Mouse (Mus musculus): ENCODE data around the gene Bhlhe40.

Bhlhe40 gene

GRCm38 (mm10) chr6:108661890-108662289 is 1.5 kb downstream of the Bhlhe40 start:
- in situ Hi-C loops (cut with MboI; ENCODE audit: low pct_unique_long_range_greater_than_20kb in 1 of 2, low sequenced_read_pairs in 2 of 2, unreplicated experiment in 1 of 2): loop anchor here (10.0 kb wide), 2 partner anchors 207 to 217 kb away; no protein-coding TSS in a partner anchor

GRCm38 (mm10) chr6:108662314-108663240 is 2.1 kb downstream of the Bhlhe40 start:
- in situ Hi-C loops (cut with MboI; ENCODE audit: low pct_unique_long_range_greater_than_20kb in 1 of 2, low sequenced_read_pairs in 2 of 2, unreplicated experiment in 1 of 2): loop anchor here (10.0 kb wide), 2 partner anchors 208 to 218 kb away; no protein-coding TSS in a partner anchor

GRCm38 (mm10) chr6:108663241-108664194 is 3.1 kb downstream of the Bhlhe40 start:
- in situ Hi-C loops (cut with MboI; ENCODE audit: low pct_unique_long_range_greater_than_20kb in 1 of 2, low sequenced_read_pairs in 2 of 2, unreplicated experiment in 1 of 2): loop anchor here (10.0 kb wide), 2 partner anchors 209 to 219 kb away; no protein-coding TSS in a partner anchor

DNA sequence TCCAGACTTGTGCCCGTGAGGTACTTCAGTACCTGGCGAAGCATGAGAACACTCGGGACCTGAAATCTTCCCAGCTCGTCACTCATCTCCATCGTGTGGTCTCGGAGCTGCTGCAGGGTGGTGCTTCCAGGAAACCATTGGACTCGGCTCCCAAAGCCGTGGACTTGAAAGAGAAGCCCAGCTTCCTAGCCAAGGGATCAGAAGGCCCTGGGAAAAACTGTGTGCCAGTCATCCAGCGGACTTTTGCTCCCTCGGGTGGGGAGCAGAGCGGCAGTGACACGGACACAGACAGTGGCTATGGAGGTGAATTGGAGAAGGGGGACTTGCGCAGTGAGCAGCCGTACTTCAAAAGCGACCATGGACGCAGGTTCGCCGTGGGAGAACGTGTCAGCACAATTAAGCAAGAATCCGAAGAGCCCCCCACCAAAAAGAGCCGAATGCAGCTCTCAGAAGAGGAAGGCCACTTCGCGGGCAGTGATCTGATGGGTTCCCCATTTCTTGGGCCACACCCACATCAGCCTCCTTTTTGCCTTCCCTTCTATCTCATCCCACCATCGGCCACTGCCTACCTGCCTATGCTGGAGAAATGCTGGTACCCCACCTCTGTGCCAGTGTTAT is 4.2 kb downstream of the Bhlhe40 start:
- in situ Hi-C loops (cut with MboI; ENCODE audit: low pct_unique_long_range_greater_than_20kb in 1 of 2, low sequenced_read_pairs in 2 of 2, unreplicated experiment in 1 of 2): loop anchor here (5.0 to 10.0 kb wide), 3 partner anchors 38 to 220 kb away; no protein-coding TSS in a partner anchor

DNA sequence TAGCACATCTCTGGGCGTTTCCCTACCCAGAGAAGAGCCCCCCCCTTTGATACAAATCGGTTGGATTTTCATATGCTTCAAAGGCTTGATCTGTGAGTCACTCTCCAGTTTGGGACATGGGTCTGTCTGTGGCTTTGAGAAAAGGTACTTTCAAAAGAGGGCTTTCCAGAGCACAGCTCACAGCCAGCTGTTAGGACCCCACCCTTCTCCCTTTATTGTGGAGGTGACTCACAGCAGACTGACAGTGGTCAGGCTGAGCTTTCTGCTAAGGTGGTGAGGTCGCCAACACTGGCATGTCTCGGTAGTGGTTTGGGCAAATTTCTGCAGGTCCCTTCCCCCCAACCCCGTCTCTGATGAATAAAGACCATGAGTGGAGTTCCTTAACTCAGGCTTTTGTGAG is 5.2 kb downstream of the Bhlhe40 start:
- in situ Hi-C loops (cut with MboI; ENCODE audit: low pct_unique_long_range_greater_than_20kb in 1 of 2, low sequenced_read_pairs in 2 of 2, unreplicated experiment in 1 of 2): loop anchor here (5.0 to 10.0 kb wide), 3 partner anchors 37 to 221 kb away; no protein-coding TSS in a partner anchor

DNA sequence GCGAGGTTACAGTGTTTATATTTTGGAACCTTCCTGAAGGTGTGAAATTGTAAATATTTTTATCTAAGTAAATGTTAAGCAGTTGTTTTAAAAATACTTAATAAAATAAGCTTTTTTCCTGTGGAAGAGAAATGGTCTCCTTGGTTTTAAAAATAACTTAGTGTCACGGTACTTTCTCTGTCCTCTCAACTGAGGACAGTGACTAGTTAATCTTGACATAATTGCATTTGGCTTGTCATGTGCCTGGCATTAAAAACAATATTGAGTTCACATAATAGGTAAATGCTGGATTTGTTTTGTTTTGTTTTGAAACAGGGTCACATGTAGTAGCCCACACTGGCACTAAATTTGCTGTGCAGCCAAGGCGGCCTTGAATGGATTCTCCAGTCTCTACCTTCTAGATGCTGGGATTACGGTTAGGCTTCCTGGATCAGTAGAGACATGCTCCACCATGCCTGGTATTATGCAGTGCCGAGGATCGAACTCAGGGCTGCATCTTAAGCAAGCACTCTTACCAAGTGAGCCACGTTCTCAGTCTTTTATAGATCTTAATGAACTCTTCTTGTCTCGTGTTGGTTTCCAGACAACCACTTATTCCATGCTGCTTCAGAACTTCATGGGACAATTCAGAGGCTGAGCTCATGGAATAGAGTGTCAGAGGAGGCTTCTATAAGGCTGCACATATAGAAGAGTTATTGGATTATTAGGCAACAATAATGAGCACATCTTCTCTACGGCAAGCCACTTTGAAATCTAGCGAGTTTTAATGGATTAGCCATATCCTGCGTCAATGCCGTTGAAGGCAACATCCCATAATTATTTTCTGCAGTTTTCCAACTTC is 6.4 kb downstream of the Bhlhe40 start:
- in situ Hi-C loops (cut with MboI; ENCODE audit: low pct_unique_long_range_greater_than_20kb in 1 of 2, low sequenced_read_pairs in 2 of 2, unreplicated experiment in 1 of 2): loop anchor here (5.0 to 10.0 kb wide), 3 partner anchors 35 to 222 kb away; no protein-coding TSS in a partner anchor

DNA sequence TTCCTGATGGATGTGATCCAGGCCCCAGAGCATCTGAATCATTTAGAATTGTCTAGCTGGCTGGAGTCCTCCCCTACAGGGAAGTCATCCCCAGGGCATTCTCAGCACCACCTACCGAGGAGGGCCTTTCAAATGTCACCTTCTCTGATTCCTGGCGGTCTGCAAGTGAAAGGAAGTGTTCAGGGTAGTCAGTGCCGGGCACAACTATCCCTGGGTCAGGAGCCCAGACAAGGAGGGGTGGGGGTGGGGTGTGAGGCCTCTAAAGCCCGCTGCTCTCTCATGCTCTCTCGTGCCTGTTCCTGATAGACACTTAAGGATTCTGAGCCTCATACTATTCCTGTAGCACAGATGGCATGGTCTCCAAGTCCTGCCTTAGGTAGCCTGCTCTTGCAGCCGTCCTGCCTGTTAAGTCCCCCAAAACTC is 7.2 kb downstream of the Bhlhe40 start:
- in situ Hi-C loops (cut with MboI; ENCODE audit: low pct_unique_long_range_greater_than_20kb in 1 of 2, low sequenced_read_pairs in 2 of 2, unreplicated experiment in 1 of 2): loop anchor here (5.0 to 10.0 kb wide), 3 partner anchors 35 to 223 kb away; no protein-coding TSS in a partner anchor

DNA sequence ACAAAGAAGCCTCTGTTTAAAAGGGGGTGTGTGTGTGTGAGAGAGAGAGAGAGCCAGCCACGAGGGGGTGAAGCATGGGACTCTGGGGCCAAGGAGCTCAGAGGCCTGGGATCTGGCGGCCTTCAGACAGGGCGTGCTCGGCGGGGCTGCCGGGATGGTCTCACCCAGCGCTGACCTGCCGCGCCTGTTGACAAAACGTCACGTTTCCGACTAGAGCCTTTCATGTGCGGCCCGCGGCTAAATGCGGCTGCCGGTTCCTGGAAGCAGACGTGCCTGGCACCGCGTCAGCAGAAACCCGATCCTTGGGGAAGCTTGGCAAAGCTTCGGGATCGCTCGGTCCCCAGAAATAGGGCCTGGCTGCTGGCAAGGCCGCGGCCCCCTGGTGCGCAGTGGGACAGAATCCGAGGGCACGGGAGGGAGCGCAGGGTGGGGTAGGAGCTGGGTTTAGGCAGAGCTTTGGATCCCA is 7.9 kb downstream of the Bhlhe40 start:
- in situ Hi-C loops (cut with MboI; ENCODE audit: low pct_unique_long_range_greater_than_20kb in 1 of 2, low sequenced_read_pairs in 2 of 2, unreplicated experiment in 1 of 2): loop anchor here (5.0 to 10.0 kb wide), 3 partner anchors 34 to 224 kb away; no protein-coding TSS in a partner anchor

DNA sequence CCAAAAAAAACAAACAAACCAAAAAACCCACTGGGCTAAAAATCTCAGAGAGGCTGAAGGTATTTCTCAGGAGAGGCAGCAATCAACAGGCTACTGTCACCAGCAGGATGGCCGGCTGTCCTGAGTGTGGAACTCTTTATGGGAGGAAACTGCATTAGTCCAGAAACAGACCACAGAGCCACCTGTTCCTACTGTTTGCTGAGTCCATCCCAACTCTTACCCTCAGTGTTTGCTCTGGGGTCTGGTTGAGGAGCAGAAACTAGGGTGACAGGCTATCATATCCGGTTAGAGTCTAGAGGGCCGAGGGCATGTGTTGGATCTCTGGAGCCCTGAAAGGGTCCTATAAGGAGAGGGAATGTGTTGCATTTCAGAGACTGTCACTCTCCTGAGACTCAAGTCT is 9.8 kb downstream of the Bhlhe40 start:
- in situ Hi-C loops (cut with MboI; ENCODE audit: low pct_unique_long_range_greater_than_20kb in 1 of 2, low sequenced_read_pairs in 2 of 2, unreplicated experiment in 1 of 2): no loop called here

DNA sequence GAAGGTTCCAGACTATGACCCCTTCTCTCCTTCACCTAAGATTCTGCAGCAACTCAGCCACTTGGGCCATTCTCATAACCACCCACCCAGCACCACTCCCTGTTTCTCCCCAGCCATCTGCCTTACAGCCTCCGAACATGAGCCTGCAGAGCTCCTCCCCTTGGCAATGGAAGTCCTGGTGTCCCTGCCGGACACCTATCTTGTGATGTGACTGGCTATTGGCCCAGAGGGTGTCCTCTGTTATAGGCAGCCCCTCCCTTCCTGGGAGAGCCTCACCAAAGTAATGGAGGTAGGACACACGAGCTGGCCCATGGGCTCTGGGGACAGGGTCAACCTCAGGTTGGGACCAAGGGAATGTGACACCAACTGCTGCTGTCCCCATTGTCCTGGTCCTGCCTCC is 10.4 kb downstream of the Bhlhe40 start:
- in situ Hi-C loops (cut with MboI; ENCODE audit: low pct_unique_long_range_greater_than_20kb in 1 of 2, low sequenced_read_pairs in 2 of 2, unreplicated experiment in 1 of 2): no loop called here

DNA sequence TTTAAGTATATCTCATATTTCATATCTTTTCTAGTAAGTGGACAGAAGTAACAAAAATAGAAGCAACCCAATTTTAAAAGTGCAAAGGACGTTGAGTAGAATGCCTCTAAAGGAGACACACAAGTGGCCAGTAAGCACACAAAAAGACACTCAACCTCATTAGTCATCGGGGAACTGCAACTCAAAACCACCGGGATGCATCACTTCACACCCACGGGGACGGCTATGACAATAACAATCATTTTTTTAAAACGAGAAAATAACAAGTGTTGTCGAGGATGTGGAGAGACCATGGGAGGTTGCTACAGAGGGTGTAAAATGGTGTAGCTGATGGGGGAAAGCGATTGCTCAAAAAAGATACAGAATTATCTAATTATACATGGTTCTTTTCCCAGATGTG is 11.7 kb downstream of the Bhlhe40 start:
- in situ Hi-C loops (cut with MboI; ENCODE audit: low pct_unique_long_range_greater_than_20kb in 1 of 2, low sequenced_read_pairs in 2 of 2, unreplicated experiment in 1 of 2): no loop called here

DNA sequence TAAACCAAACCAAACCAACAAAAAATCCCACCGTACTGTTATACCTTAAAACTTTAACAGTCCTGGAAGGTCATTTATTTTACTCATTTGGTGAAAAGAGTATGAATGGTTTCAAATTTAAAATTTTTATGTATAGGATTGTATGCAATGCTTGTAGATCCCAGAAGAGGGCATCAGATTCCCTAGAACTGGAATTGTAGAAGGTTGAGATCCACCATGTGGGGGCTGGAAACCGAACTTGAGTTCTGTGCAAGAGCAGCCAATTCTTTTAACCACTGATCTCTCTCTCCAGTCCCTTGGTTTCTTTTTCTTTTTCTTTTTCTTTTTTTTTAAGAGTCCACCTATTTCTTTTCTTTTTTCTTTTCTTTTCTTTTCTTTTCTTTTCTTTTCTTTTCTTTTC is 13.8 kb downstream of the Bhlhe40 start:
- in situ Hi-C loops (cut with MboI; ENCODE audit: low pct_unique_long_range_greater_than_20kb in 1 of 2, low sequenced_read_pairs in 2 of 2, unreplicated experiment in 1 of 2): no loop called here

DNA sequence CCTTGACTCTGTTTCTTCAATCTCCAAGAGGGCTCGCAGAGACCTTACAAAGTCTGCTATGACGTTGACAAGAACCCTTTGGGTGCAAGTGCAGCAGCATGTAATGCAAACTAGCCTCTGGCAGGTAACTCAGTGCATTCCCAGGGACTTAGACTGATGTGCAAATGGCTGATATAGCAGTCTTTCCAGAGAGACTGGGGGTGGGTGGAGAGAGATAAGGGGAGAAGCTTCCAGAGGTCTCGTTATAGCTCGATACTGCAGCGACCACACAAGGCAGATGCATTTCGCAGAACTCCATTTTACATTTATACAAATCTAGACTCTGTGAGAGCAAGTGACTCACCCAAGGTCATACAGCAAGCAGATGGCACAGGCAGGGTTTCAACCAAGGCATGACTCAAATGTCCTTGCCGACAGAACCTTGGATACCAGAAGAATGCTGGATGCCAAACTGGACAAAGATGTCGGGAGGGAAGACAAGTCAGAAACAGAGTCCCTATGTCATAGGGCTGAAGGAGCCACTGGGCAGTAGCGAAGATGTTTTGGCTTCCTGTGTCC is 16.4 kb downstream of the Bhlhe40 start:
- in situ Hi-C loops (cut with MboI; ENCODE audit: low pct_unique_long_range_greater_than_20kb in 1 of 2, low sequenced_read_pairs in 2 of 2, unreplicated experiment in 1 of 2): no loop called here

DNA sequence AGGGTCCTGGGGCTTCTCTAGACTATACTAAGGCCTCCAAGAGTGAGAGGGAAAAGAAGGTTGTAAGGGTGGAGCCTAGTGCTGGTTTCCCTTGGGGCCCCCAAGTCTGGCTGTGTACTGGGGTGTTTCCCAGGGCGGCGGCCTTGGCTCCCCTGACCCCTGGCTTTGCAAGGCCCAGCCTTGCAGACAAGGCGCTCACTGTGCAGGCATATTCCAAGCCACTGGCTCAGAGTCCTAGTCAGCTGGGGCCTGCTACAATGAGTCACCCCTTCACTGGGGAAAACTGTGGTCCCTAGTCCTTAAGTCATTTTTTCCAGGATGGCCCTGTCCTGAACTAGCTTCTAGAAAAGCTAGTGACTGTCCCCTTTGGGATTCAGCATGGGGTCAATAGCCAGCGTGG is 17.3 kb downstream of the Bhlhe40 start:
- in situ Hi-C loops (cut with MboI; ENCODE audit: low pct_unique_long_range_greater_than_20kb in 1 of 2, low sequenced_read_pairs in 2 of 2, unreplicated experiment in 1 of 2): no loop called here

- in situ Hi-C loops (cut with MboI; ENCODE audit: low pct_unique_long_range_greater_than_20kb in 1 of 2, low sequenced_read_pairs in 2 of 2, unreplicated experiment in 1 of 2): no loop called here
Observed at GRCm38 (mm10) chr6:108678227-108678626, 17.8 kb downstream of the Bhlhe40 start.

GRCm38 (mm10) chr6:108680503-108680902 is 20.1 kb downstream of the Bhlhe40 start:
- in situ Hi-C loops (cut with MboI; ENCODE audit: low pct_unique_long_range_greater_than_20kb in 1 of 2, low sequenced_read_pairs in 2 of 2, unreplicated experiment in 1 of 2): no loop called here

- in situ Hi-C loops (cut with MboI; ENCODE audit: low pct_unique_long_range_greater_than_20kb in 1 of 2, low sequenced_read_pairs in 2 of 2, unreplicated experiment in 1 of 2): no loop called here
Observed at GRCm38 (mm10) chr6:108681084-108681483, 20.7 kb downstream of the Bhlhe40 start.
